Mouse (Mus musculus) urinary bladder, postnatal 14 days (tissue): ENCODE measurements around the gene Itpkc.

Experiments used
- DNase-seq: peaks from one replicate; pipeline ENCODE4 v3.0.0; 2021; ENCODE audit warnings: low spot score

The Itpkc gene

GRCm38 (mm10) chr7:27192434-27192833 is 36.0 kb downstream of the Itpkc start:
- DNase-seq = no peak

- DNase-seq = no peak
Observed at GRCm38 (mm10) chr7:27189271-27189931, 39.1 kb downstream of the Itpkc start.

- no peak for DNase-seq
Observed at GRCm38 (mm10) chr7:27185986-27186385, 42.5 kb downstream of the Itpkc start.

- DNase-seq = no peak
Observed at GRCm38 (mm10) chr7:27184964-27185363, 43.5 kb downstream of the Itpkc start.

- no peak for DNase-seq
Observed at GRCm38 (mm10) chr7:27182498-27182897, 46.0 kb downstream of the Itpkc start.

- no peak for DNase-seq
Observed at GRCm38 (mm10) chr7:27180837-27181695, 47.4 kb downstream of the Itpkc start, which contains the start of the genes Gm21983 and Mia. Gm21983 (minus strand) TSS chr7:27181086. Mia (minus strand) TSS chr7:27181157.

GRCm38 (mm10) chr7:27180036-27180435 is 48.4 kb downstream of the Itpkc start:
- no peak for DNase-seq

- no peak for DNase-seq
Observed at GRCm38 (mm10) chr7:27179217-27179918, 49.1 kb downstream of the Itpkc start.

GRCm38 (mm10) chr7:27178324-27179216 is 49.9 kb downstream of the Itpkc start, which contains the start of gene Rab4b:
Rab4b (minus strand) TSS chr7:27178896.
- DNase-seq = peak; percentile 100

GRCm38 (mm10) chr7:27177942-27178323 is 50.5 kb downstream of the Itpkc start:
- DNase-seq = no peak

GRCm38 (mm10) chr7:27174896-27175295 is 53.6 kb downstream of the Itpkc start:
- DNase-seq = no peak

- DNase-seq = no peak
Observed at GRCm38 (mm10) chr7:27174496-27174895, 54.0 kb downstream of the Itpkc start.

GRCm38 (mm10) chr7:27170981-27171380 is 57.5 kb downstream of the Itpkc start:
- no peak for DNase-seq

GRCm38 (mm10) chr7:27168371-27168770 is 60.1 kb downstream of the Itpkc start:
- DNase-seq = no peak

- DNase-seq = no peak
Observed at GRCm38 (mm10) chr7:27167475-27168094, 60.9 kb downstream of the Itpkc start.

- peak; percentile 96 for DNase-seq
Observed at GRCm38 (mm10) chr7:27166614-27167474, 61.6 kb downstream of the Itpkc start, which contains the start of gene Egln2. Egln2 (minus strand) TSS chr7:27166802.

GRCm38 (mm10) chr7:27166229-27166613 is 62.2 kb downstream of the Itpkc start:
- DNase-seq = peak; percentile 85

- no peak for DNase-seq
Observed at GRCm38 (mm10) chr7:27165696-27166095, 62.8 kb downstream of the Itpkc start.

- DNase-seq = no peak
Observed at GRCm38 (mm10) chr7:27165007-27165655, 63.3 kb downstream of the Itpkc start.
